Mouse (Mus musculus) spleen, adult 2 months (tissue): Measurements from ENCODE around the gene Pard6b. TPM values are rescaled to one million over a fixed set of nuclear protein-coding genes. Genes with fewer than 3 reads are reported as not detected.

ENCODE experiments used
- DNase-seq, 2 experiments: peaks; one replicate each; pipeline versions ENCODE4 v3.0.0 to v3.0.0-alpha.2; 2012 to 2021; ENCODE audit warnings: low spot score in 2 of 2, low read depth in 1 of 2
- H3K27ac ChIP-seq: fragments of 200-500 bp; 2 replicates; pipeline ENCODE4 v1.5.1; 2012; ENCODE audit warnings: low read length, inconsistent platforms; ENCODE audit not compliant: insufficient read depth
- H3K27me3 ChIP-seq: fragments of 200-500 bp; 2 replicates; pipeline ENCODE4 v1.6.1; 2012; ENCODE audit warnings: mild to moderate bottlenecking, moderate library complexity, low read length, inconsistent platforms; ENCODE audit not compliant: control insufficient read depth, insufficient read depth
- H3K36me3 ChIP-seq: fragments of 200-500 bp; 2 replicates; pipeline ENCODE4 v1.6.1; 2012; ENCODE audit warnings: mild to moderate bottlenecking, low read length, inconsistent platforms; ENCODE audit not compliant: control insufficient read depth, insufficient read depth
- H3K4me1 ChIP-seq: fragments of 200-500 bp; 2 replicates; pipeline ENCODE4 v1.6.1; 2011; ENCODE audit warnings: inconsistent platforms; ENCODE audit not compliant: control insufficient read depth, insufficient read depth, insufficient read length
- H3K4me3 ChIP-seq: fragments of 200-500 bp; 2 replicates; pipeline ENCODE4 v1.5.1; 2011; ENCODE audit warnings: mild to moderate bottlenecking, inconsistent platforms; ENCODE audit not compliant: insufficient read depth, insufficient read length; ENCODE audit errors: extremely low read depth
- CTCF ChIP-seq: fragments of 200-500 bp; IDR thresholded peaks from 2 replicates; pipeline ENCODE4 v1.5.1; 2011; ENCODE audit warnings: mild to moderate bottlenecking, inconsistent platforms; ENCODE audit not compliant: insufficient read depth, insufficient read length, insufficient replicate concordance; ENCODE audit errors: extremely low read depth
- POLR2A ChIP-seq: fragments of 200-500 bp; IDR thresholded peaks from 2 replicates; pipeline ENCODE4 v1.6.1; 2011; ENCODE audit warnings: low read depth, low read length, inconsistent platforms
- WGBS: fragments of 180-500 bp; shearing (Covaris S2); methylation state at CpG from one replicate; pipeline ENCODE4 v1.1.7; 2018; 5-methylcytosine and 5-hydroxymethylcytosine counted together
- polyA plus RNA-seq: library from polyadenylated mRNA; depleted of rRNA; stranded (reverse); fragments of >200 nt; gene quantifications from 2 replicates; pipeline ENCODE4 v1.2.3, GENCODE M21; 2012

The Pard6b gene
- polyA plus RNA-seq, 1 experiment = 1.5 TPM

DNA sequence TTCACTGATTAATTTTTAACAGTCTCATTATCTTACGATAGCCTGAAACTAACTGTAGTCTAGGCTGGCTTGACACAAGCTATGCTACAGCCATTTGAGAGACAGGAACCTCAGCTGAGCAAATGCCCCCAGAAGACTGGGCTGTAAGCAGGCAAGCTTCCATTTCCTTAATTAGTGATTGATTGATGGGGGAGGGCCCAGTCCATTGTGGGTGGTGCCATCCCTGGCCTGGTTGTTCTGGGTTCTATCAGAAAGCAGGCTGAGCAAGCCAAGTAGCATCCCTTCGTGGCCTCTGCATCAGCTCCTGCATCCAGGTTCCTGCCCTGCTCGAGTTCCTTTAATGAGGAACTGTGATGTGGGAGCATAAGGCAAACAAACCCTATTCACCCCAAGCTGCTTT is 6.3 kb upstream of the Pard6b start:
- Histone ChIP-seq H3K27ac (no peak overlapping the region), H3K4me1 (no peaks in the 10 kb centered on the region), H3K27me3 (no peaks in the 10 kb centered on the region), H3K36me3 (no peaks in the 10 kb centered on the region), H3K4me3 (no peak overlapping the region)
- no peak for DNase-seq
- 68% methylated on average over 3 of the region's 3 CpGs for WGBS
- TF ChIP-seq CTCF (no peak), POLR2A (no peak)

DNA sequence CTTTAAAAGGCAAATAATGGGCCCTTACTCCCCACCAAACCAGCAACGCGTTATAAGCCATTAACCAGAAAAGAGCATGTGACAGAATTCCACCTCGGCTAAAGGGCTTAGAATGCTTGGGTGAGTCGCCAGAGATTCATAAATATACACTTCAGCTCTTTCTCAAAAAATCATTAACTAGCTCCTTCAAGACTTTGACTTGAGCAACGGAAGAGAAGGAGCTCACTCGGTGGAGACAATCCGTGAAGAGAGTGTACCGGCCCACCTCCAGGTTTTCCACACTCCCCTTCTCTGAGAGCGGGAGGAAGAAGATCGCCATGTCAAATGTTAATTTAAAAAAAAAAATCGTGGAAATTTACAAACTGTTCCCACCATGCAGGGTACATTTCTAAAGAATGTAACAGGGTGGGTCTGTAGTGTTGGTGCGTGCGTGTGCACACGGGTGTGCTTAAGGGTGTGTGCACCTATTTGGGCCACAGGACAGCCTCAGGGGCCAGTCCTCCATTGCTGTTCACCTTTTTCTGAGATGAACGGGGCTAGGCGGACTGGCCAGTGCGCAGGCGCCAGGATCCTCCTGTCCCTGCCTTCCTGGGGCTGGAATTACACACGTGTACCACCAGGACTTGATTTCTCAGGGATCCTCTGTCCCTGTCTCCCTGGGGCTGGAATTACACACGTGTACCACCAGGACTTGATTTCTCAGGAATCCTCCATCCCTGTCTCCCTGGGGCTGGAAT is 3.8 kb upstream of the Pard6b start:
- WGBS = 87% methylated on average over 20 of the region's 20 CpGs
- TF ChIP-seq POLR2A (no peak), CTCF (no peak)
- DNase-seq = no peak
- Histone ChIP-seq H3K27me3 (peaks cover 10% of the 10 kb centered on the region), H3K27ac (no peak overlapping the region), H3K4me1 (peaks cover 4% of the 10 kb centered on the region), H3K4me3 (no peak overlapping the region), H3K36me3 (no peaks in the 10 kb centered on the region)

DNA sequence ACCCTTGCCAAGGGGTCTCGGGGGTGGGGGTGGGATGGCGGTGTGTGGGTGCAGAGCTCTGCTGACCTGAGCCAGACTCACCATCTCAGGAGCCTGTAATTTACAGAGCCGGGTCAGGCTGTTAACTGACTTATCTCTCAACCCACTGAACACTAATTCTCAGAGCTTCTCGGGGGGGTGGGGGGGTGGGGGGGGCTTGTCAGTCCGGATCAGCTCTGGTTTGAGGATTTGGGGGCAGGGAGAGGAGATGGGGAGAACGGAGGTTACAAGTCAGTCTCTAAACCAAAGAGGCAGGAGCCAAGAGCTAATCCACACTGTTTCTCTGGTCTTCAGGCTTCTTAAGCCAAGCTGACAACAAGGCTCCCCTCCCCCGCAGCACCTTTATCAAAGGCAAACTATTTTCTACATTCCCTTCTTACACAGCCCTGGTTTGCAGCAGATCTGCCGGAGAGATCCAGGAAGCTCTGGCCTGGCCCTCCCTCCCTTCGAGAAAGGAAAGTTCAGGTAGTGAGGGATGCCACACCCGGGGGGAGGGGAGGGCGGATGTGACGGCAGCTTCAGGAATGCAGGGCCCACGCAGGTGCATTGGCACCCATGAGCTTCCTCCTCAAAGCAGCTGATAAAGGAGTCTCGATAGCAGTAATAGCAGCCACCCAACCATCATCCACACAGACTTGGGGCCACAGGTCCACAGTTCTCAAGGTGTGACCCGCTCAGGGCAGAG is 2.5 kb upstream of the Pard6b start:
- H3K27me3 ChIP-seq = peaks cover 10% of the 10 kb centered on the region
- no peak overlapping the region for H3K4me3 ChIP-seq
- H3K36me3 ChIP-seq = no peaks in the 10 kb centered on the region
- TF ChIP-seq POLR2A = no peak
- no peak for TF ChIP-seq CTCF
- WGBS = 77% methylated on average over 15 of the region's 15 CpGs
- H3K27ac ChIP-seq = no peak overlapping the region
- no peak for DNase-seq
- peaks cover 4% of the 10 kb centered on the region for H3K4me1 ChIP-seq

DNA sequence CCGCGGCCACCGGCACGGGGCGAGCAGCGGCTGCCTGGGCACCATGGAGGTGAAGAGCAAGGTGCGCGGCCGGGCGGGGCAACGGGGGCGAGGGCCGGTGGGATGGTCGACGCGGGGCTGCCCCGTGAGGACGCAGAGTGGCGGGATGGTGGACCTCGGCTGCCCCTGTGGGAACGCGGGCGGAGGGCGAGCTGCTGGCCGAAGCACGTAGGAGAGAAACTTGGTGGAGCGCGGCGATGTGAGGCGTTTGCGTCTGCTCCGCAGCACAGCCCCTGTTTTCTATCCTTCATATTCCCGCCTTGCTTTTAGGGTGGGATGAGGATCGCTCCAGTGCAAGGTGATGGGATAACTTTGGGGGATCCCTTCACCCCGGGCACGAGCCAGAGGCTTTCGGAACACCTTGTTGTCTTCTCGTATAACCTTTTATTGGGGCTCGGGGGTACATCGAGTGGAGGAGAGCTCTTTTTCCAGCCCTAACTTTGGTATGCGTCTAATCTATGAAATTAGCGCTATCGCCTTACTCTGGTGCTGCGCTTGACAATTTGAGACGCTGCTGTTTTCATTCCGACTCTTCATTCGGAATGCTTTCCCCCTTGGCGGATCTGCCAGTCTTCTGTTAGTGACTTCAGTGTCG is 612 bp downstream of the Pard6b start:
- WGBS = 1% methylated on average over 49 of the region's 49 CpGs
- TF ChIP-seq POLR2A = no peak
- Histone ChIP-seq H3K4me1 (peaks cover 4% of the 10 kb centered on the region), H3K36me3 (no peaks in the 10 kb centered on the region), H3K4me3 (peak overlapping the region; percentile 78), H3K27ac (no peak overlapping the region), H3K27me3 (peaks cover 10% of the 10 kb centered on the region)
- no peak for DNase-seq

DNA sequence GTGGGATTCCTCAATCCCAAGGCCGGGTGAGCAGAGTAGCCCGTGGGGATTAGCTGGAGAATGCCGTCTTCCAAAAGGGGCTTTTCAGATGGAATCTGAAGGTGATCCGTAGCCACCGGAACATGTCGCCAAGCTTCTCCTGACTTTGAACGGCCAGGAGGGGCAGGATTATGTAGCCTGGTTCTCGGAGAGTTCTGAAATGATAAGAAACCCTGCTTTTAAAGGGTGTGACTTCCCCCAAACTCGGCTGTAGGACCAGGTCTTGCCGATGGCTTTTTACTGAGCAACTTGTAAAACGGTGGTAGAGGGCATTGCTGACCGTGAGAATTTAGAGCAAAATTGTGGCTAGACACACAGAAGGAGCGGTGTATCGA is 1.1 kb downstream of the Pard6b start:
- peaks cover 4% of the 10 kb centered on the region for H3K4me1 ChIP-seq
- H3K27ac ChIP-seq = no peak overlapping the region
- peaks cover 10% of the 10 kb centered on the region for H3K27me3 ChIP-seq
- 7% methylated on average over 14 of the region's 14 CpGs for WGBS
- 0 out of 2 replicates have a peak overlapping the region, but pooled peaks have one; percentile 78 for H3K4me3 ChIP-seq
- no peaks in the 10 kb centered on the region for H3K36me3 ChIP-seq
- DNase-seq = no peak
- no peak for TF ChIP-seq CTCF

DNA sequence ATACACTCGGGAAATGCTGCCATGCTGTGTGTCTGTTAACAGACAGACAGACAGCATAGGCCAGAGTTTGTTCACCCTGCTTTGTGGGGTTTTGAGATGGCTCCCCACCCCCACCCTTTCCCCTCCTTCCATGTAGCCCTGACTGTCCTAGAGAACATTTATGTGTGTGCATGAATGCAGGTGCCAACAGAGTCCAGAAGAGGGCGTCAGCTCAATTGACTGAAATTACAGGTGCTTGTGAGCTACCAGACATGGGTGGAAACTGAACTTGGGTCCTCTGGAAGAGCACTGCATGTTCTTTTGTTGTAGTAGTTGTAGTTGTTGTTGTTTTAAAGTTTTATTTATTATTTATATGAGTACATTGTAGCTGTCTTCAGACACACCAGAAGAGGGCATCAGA is 2.8 kb downstream of the Pard6b start:
- no peaks in the 10 kb centered on the region for H3K36me3 ChIP-seq
- H3K4me3 ChIP-seq = no peak overlapping the region
- no peak overlapping the region for H3K27ac ChIP-seq
- no peak for DNase-seq
- peaks cover 4% of the 10 kb centered on the region for H3K4me1 ChIP-seq
- 75% methylated on average over 2 of the region's 2 CpGs for WGBS
- no peak for TF ChIP-seq POLR2A
- no peak for TF ChIP-seq CTCF
- peaks cover 10% of the 10 kb centered on the region for H3K27me3 ChIP-seq

DNA sequence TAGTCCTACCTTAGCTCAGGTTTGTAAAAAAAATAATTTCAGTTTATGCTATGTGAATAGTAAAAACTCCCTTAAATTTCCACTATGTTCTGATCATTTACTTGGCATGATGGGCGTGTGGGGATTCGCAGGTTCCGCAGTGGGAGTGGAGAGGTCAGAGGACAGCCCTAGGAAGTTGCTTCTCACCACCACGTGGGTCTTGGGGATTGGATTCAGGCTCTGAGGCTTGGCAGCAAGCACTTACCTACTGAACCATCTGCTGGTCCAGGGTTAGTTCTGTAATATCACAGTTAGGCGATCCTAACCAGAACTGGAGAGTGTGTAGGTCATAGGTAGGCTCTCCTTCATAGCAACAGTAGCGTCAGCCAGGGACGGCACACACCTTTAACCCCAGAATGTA is 3.4 kb downstream of the Pard6b start:
- H3K27ac ChIP-seq = no peak overlapping the region
- peaks cover 4% of the 10 kb centered on the region for H3K4me1 ChIP-seq
- WGBS = 90% methylated on average over 7 of the region's 7 CpGs
- no peak for TF ChIP-seq CTCF
- no peak for DNase-seq
- no peak overlapping the region for H3K4me3 ChIP-seq
- H3K27me3 ChIP-seq = peaks cover 10% of the 10 kb centered on the region
- H3K36me3 ChIP-seq = no peaks in the 10 kb centered on the region
